Mouse (Mus musculus): Measurements from ENCODE around the gene Atp8a1.

Atp8a1 gene

GRCm38 (mm10) chr5:67643537-67644255 is 203.5 kb downstream of the Atp8a1 start:
- ATAC-seq (ENCODE audit: insufficient number of reproducible peaks, low FRiP score, low TSS enrichment), result no peak

GRCm38 (mm10) chr5:67641406-67642120 is 205.7 kb downstream of the Atp8a1 start:
- no peak for ATAC-seq (ENCODE audit: insufficient number of reproducible peaks, low FRiP score, low TSS enrichment)

GRCm38 (mm10) chr5:67640596-67641312 is 206.5 kb downstream of the Atp8a1 start:
- no peak for ATAC-seq (ENCODE audit: insufficient number of reproducible peaks, low FRiP score, low TSS enrichment)

- no peak for ATAC-seq (ENCODE audit: insufficient number of reproducible peaks, low FRiP score, low TSS enrichment)
Observed at GRCm38 (mm10) chr5:67634339-67634738, 212.9 kb downstream of the Atp8a1 start.

- ATAC-seq (ENCODE audit: insufficient number of reproducible peaks, low FRiP score, low TSS enrichment), result no peak
Observed at GRCm38 (mm10) chr5:67633831-67634268, 213.4 kb downstream of the Atp8a1 start.

- no peak for ATAC-seq (ENCODE audit: insufficient number of reproducible peaks, low FRiP score, low TSS enrichment)
Observed at GRCm38 (mm10) chr5:67633138-67633782, 214.0 kb downstream of the Atp8a1 start.

- no peak for ATAC-seq (ENCODE audit: insufficient number of reproducible peaks, low FRiP score, low TSS enrichment)
Observed at GRCm38 (mm10) chr5:67631261-67631660, 216.0 kb downstream of the Atp8a1 start.

GRCm38 (mm10) chr5:67629861-67630260 is 217.4 kb downstream of the Atp8a1 start:
- no peak for ATAC-seq (ENCODE audit: insufficient number of reproducible peaks, low FRiP score, low TSS enrichment)

- ATAC-seq (ENCODE audit: insufficient number of reproducible peaks, low FRiP score, low TSS enrichment), result no peak
Observed at GRCm38 (mm10) chr5:67629440-67629839, 217.8 kb downstream of the Atp8a1 start.

GRCm38 (mm10) chr5:67628180-67628940 is 218.9 kb downstream of the Atp8a1 start:
- no peak for ATAC-seq (ENCODE audit: insufficient number of reproducible peaks, low FRiP score, low TSS enrichment)

- no peak for ATAC-seq (ENCODE audit: insufficient number of reproducible peaks, low FRiP score, low TSS enrichment)
Observed at GRCm38 (mm10) chr5:67621230-67621629, 226.0 kb downstream of the Atp8a1 start.

- no peak for ATAC-seq (ENCODE audit: insufficient number of reproducible peaks, low FRiP score, low TSS enrichment)
Observed at GRCm38 (mm10) chr5:67609520-67609837, 237.8 kb downstream of the Atp8a1 start.

GRCm38 (mm10) chr5:67608674-67609519 is 238.3 kb downstream of the Atp8a1 start:
- ATAC-seq (ENCODE audit: insufficient number of reproducible peaks, low FRiP score, low TSS enrichment), result no peak

- peak; percentile 37; the same call in 1 of the 2 replicates for ATAC-seq (ENCODE audit: insufficient number of reproducible peaks, low FRiP score, low TSS enrichment)
Observed at GRCm38 (mm10) chr5:67607804-67608673, 239.2 kb downstream of the Atp8a1 start, which contains the start of gene Shisa3. Gene Shisa3, plus strand, starts transcription at chr5:67607882.

GRCm38 (mm10) chr5:67606916-67607803 is 240.1 kb downstream of the Atp8a1 start:
- ATAC-seq (ENCODE audit: insufficient number of reproducible peaks, low FRiP score, low TSS enrichment), result no peak

- no peak for ATAC-seq (ENCODE audit: insufficient number of reproducible peaks, low FRiP score, low TSS enrichment)
Observed at GRCm38 (mm10) chr5:67605951-67606350, 241.3 kb downstream of the Atp8a1 start.

GRCm38 (mm10) chr5:67599935-67600334 is 247.3 kb downstream of the Atp8a1 start:
- ATAC-seq (ENCODE audit: insufficient number of reproducible peaks, low FRiP score, low TSS enrichment), result no peak

All from cerebellum, adult (tissue).